ENCODE assay signal across 22 mouse cellular contexts in the genomic region with DNA sequence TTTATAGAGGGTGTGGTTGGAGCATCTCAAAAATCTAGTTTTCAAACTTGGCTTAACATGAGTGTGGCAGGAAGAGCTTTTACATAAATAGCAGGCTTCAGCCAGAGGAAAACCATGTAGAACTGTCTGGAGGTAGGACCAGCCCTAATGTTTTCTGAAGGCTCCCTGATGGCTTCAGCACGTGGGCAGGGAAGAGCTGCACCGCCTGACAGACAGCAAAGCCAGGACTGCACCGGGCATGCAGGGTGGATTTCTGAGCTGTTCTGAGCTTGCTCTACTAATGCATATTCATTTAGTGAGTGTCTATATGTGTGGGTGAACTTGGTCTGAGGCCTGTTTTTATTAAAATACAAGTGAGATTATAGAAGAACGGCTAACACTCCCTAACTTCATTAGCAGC.
A peak's percentile ranks its signal among the peaks of the same experiment; 100 is the strongest.
DNase-seq lines count a peak whose midpoint lies in the region; ATAC-seq and TF ChIP-seq lines count a peak whose summit lies in the region.
"Had no signal": no experiment of that assay in that cellular context is flagged by ENCODE, and none has a peak within 500 bp of the region (broad histone marks: within the 10 kb centered on the region; RNA-seq: fewer than 3 reads in every experiment).

No protein-coding gene starts in this region.

- H3K9me3 ChIP-seq in forebrain, embryonic 13.5 days (replicated peaks): no peaks in the 10 kb centered on the region
- no peaks in the 10 kb centered on the region for H3K9me3 ChIP-seq in forebrain, postnatal 0 days (ENCODE audit: low read length)
- H3K9me3 ChIP-seq: forebrain, embryonic 10.5 days; intestine, embryonic 15.5 days; limb, embryonic 13.5 days; liver, embryonic 13.5 days had no signal

- H3K9ac ChIP-seq in forebrain, embryonic 13.5 days: no peak overlapping the region
- H3K9ac ChIP-seq in forebrain, postnatal 0 days: no peak overlapping the region
- H3K9ac ChIP-seq: intestine, embryonic 15.5 days; limb, embryonic 13.5 days; liver, embryonic 13.5 days; lung, embryonic 14.5 days had no signal

- peaks cover 10% of the 10 kb centered on the region for H3K4me1 ChIP-seq in forebrain, embryonic 13.5 days
- no peaks in the 10 kb centered on the region for H3K4me1 ChIP-seq in forebrain, postnatal 0 days (ENCODE audit: insufficient read depth)
- H3K4me1 ChIP-seq: intestine, embryonic 15.5 days; limb, embryonic 13.5 days; liver, embryonic 13.5 days had no signal

- H3K4me3 ChIP-seq in forebrain, embryonic 13.5 days: no peak overlapping the region
- H3K4me3 ChIP-seq in forebrain, postnatal 0 days (ENCODE audit: low read depth, low read length): no peak overlapping the region
- H3K4me3 ChIP-seq in layer of hippocampus, adult 2 months: no peak overlapping the region
- H3K4me3 ChIP-seq: forebrain, embryonic 10.5 days; intestine, embryonic 15.5 days; limb, embryonic 13.5 days; liver, embryonic 13.5 days had no signal

- no peak for TF ChIP-seq CTCF in forebrain, postnatal 0 days (IDR thresholded peaks at IDR 0.05; ENCODE audit: low read depth)
- TF ChIP-seq CTCF in layer of hippocampus, adult 2 months (conservative IDR thresholded peaks at IDR 0.05): no peak

- peak overlapping the region; percentile 10; the same call in 1 of the 2 replicates for H3K27ac ChIP-seq in forebrain, embryonic 13.5 days
- no peak overlapping the region for H3K27ac ChIP-seq in forebrain, postnatal 0 days (ENCODE audit: low read depth, low read length)
- peak overlapping the region; percentile 64; the same call in 1 of the 2 replicates for H3K27ac ChIP-seq in layer of hippocampus, adult 2 months
- H3K27ac ChIP-seq: forebrain, embryonic 10.5 days; intestine, embryonic 15.5 days; limb, embryonic 13.5 days; liver, embryonic 13.5 days; stomach, postnatal 0 days had no signal

- no peak for DNase-seq in forebrain, postnatal 0 days
- DNase-seq in layer of hippocampus, adult 2 months (ENCODE audit: low spot score in 2 of 2): peak in 1 of 2 experiments; percentile 34
- no peak for DNase-seq in layer of hippocampus, adult 11-12 months (ENCODE audit: low spot score)
- peak; percentile 74 for DNase-seq in right cerebral cortex, adult 18-20 months
- no peak for DNase-seq in right cerebral cortex, postnatal 25 days
- DNase-seq in adrenal gland, postnatal 10 days: no peak
- DNase-seq in cerebellum, postnatal 36 days: no peak
- DNase-seq: adrenal gland, postnatal 14 days; cerebellum, adult 11-12 months; cerebellum, postnatal 25 days; gastrocnemius, postnatal 14 days; kidney, postnatal 36 days; liver, embryonic 13.5 days; lung, embryonic 14.5 days; lung, postnatal 4 days; thymus, postnatal 14 days had no signal

- no peak for ATAC-seq in forebrain, embryonic 13.5 days
- ATAC-seq in forebrain, postnatal 0 days: no peak
- ATAC-seq: activated CD4-positive, CD25-positive, alpha-beta regulatory T cell, adult 4 months; intestine, embryonic 15.5 days had no signal

- no peaks in the 10 kb centered on the region for H3K27me3 ChIP-seq in forebrain, embryonic 13.5 days
- no peaks in the 10 kb centered on the region for H3K27me3 ChIP-seq in forebrain, postnatal 0 days (ENCODE audit: insufficient read depth, low read length)
- H3K27me3 ChIP-seq: intestine, embryonic 15.5 days; limb, embryonic 13.5 days; liver, embryonic 13.5 days had no signal

- 43% methylated on average over 4 of the region's 4 CpGs for WGBS in forebrain, embryonic 13.5 days
- 32% methylated on average over 4 of the region's 4 CpGs for WGBS in forebrain, postnatal 0 days

- H3K4me2 ChIP-seq in forebrain, embryonic 13.5 days: no peak overlapping the region
- no peak overlapping the region for H3K4me2 ChIP-seq in forebrain, postnatal 0 days (ENCODE audit: low read depth)
- H3K4me2 ChIP-seq: intestine, embryonic 15.5 days; limb, embryonic 13.5 days; liver, embryonic 13.5 days; lung, embryonic 14.5 days had no signal

- no peaks in the 10 kb centered on the region for H3K36me3 ChIP-seq in forebrain, embryonic 13.5 days (ENCODE audit: poor library complexity, severe bottlenecking)
- no peaks in the 10 kb centered on the region; the same call in 1 of the 2 replicates for H3K36me3 ChIP-seq in forebrain, postnatal 0 days (ENCODE audit: insufficient read depth)
- H3K36me3 ChIP-seq: forebrain, embryonic 10.5 days; intestine, embryonic 15.5 days; limb, embryonic 13.5 days; liver, embryonic 13.5 days had no signal
